Mouse (Mus musculus) heart, embryonic 14.5 days (tissue): ENCODE results near the gene Pdzd2. TPM values are rescaled to one million over a fixed set of nuclear protein-coding genes. Genes with fewer than 3 reads are reported as not detected.
A peak's percentile ranks its signal among the peaks of the same experiment; 100 is the strongest.

Experiments
- ATAC-seq: fragments of 200-750 bp; cut with Nextera tagmentation; 2 replicates; pipeline ENCODE4 v1.8.0; 2017; ENCODE audit warnings: low read depth, moderate TSS enrichment; ENCODE audit not compliant: insufficient number of reproducible peaks, insufficient read depth, low FRiP score
- H3K27ac ChIP-seq, 2 experiments: fragments of 200-500 bp in 1 of 2; fragments of 300-500 bp in 1 of 2; sonication (generic) in 1 of 2; replicated peaks in 1 of 2; 2 replicates each; pipeline ENCODE4 v1.5.1; 2012 to 2014; ENCODE audit warnings: low read depth in 2 of 2, low read length in 2 of 2, control low read depth in 1 of 2, mild to moderate bottlenecking in 1 of 2, mixed read lengths in 1 of 2; ENCODE audit not compliant: control insufficient read depth in 1 of 2, insufficient read depth in 1 of 2
- H3K27me3 ChIP-seq: fragments of 300-500 bp; sonication (generic); 2 replicates; pipeline ENCODE4 v1.6.1; 2014; ENCODE audit warnings: mild to moderate bottlenecking, low read length, control low read depth; ENCODE audit not compliant: control insufficient read depth, insufficient read depth
- H3K36me3 ChIP-seq: fragments of 300-500 bp; sonication (generic); 2 replicates; pipeline ENCODE4 v1.6.1; 2014; ENCODE audit warnings: mild to moderate bottlenecking, control low read depth, low read length, mixed read lengths; ENCODE audit not compliant: control insufficient read depth, insufficient read depth
- H3K4me1 ChIP-seq, 2 experiments: fragments of 200-500 bp in 1 of 2; fragments of 300-500 bp in 1 of 2; sonication (generic) in 1 of 2; 2 replicates each; pipeline ENCODE4 v1.6.1; 2012 to 2014; ENCODE audit warnings: low read length in 2 of 2, control low read depth in 1 of 2, mixed read lengths in 1 of 2; ENCODE audit not compliant: control insufficient read depth in 2 of 2, insufficient read depth in 2 of 2
- H3K4me2 ChIP-seq: fragments of 300-500 bp; sonication (generic); 2 replicates; pipeline ENCODE4 v1.6.1; 2014; ENCODE audit warnings: mild to moderate bottlenecking, low read length
- H3K4me3 ChIP-seq, 2 experiments: fragments of 200-500 bp in 1 of 2; fragments of 300-500 bp in 1 of 2; sonication (generic) in 1 of 2; 2 replicates each; pipeline ENCODE4 v1.5.1; 2012 to 2014; ENCODE audit warnings: low read length in 2 of 2, mild to moderate bottlenecking in 2 of 2, control low read depth in 1 of 2, low read depth in 1 of 2, moderate library complexity in 1 of 2; ENCODE audit not compliant: control insufficient read depth in 1 of 2, insufficient read depth in 1 of 2
- H3K9ac ChIP-seq: fragments of 300-500 bp; sonication (generic); 2 replicates; pipeline ENCODE4 v1.6.1; 2014; ENCODE audit warnings: mild to moderate bottlenecking, low read length
- H3K9me3 ChIP-seq: fragments of 300-500 bp; sonication (generic); 2 replicates; pipeline ENCODE4 v1.6.1; 2016; ENCODE audit warnings: low read length, control low read depth; ENCODE audit not compliant: control insufficient read depth
- WGBS: fragments of 180-500 bp; shearing (Covaris S2); extraction: QIAGEN DNeasy Blood & Tissue Kit; methylation state at CpG from one replicate; pipeline ENCODE4 v1.1.7; 2014; 5-methylcytosine and 5-hydroxymethylcytosine counted together
- polyA plus RNA-seq: library from polyadenylated mRNA; unstranded; fragments of >200 nt; fragmentation: Nextera tagmentation; extraction: Ambion mirVana; gene quantifications from 2 replicates; pipeline ENCODE4 v1.2.1, GENCODE M21; 2014

Pdzd2 gene
- polyA plus RNA-seq, 1 experiment from 2014 or later: 16.8 TPM

DNA sequence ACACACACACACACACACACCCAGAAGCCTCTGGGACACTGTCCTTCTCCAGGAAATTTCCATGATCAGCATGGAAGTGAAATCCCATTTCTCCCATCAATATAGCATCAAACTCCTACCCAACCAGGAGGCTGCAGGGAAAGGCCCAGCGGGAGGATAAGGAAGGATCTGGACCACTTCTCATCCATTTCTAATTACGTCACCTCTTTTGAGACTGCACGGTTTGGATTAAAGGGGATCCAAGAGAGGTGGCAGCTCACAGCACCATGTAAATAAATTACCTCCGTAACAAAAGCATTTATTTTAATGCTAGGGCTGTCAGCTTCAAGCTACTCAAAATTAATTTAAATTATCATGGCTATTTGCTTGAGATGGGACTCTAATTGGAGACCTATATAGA is 146.6 kb downstream of the Pdzd2 start:
- H3K4me1 ChIP-seq: peaks cover 4 to 12% of the 10 kb centered on the region in 2 experiments; a peak in 3 of 4 replicates
- H3K27ac ChIP-seq: no peak overlapping the region
- H3K9me3 ChIP-seq: no peaks in the 10 kb centered on the region
- no peak overlapping the region for H3K4me2 ChIP-seq
- H3K9ac ChIP-seq: no peak overlapping the region
- ATAC-seq: no peak
- WGBS: 70% methylated on average over 4 of the region's 4 CpGs
- H3K4me3 ChIP-seq: no peak overlapping the region
- no peaks in the 10 kb centered on the region for H3K27me3 ChIP-seq
- 0 out of 2 replicates have a peak, but pooled peaks cover 8% of the 10 kb centered on the region for H3K36me3 ChIP-seq

GRCm38 (mm10) chr15:12592628-12593027 is 147.1 kb downstream of the Pdzd2 start:
- Histone ChIP-seq H3K36me3 (0 out of 2 replicates have a peak, but pooled peaks cover 8% of the 10 kb centered on the region), H3K4me1 (peaks cover 4 to 12% of the 10 kb centered on the region in 2 experiments; a peak in 3 of 4 replicates), H3K4me3 (no peak overlapping the region), H3K9me3 (no peaks in the 10 kb centered on the region), H3K9ac (no peak overlapping the region), H3K4me2 (no peak overlapping the region), H3K27me3 (no peaks in the 10 kb centered on the region), H3K27ac (no peak overlapping the region)
- 30% methylated on average over 3 of the region's 3 CpGs for WGBS
- no peak for ATAC-seq

DNA sequence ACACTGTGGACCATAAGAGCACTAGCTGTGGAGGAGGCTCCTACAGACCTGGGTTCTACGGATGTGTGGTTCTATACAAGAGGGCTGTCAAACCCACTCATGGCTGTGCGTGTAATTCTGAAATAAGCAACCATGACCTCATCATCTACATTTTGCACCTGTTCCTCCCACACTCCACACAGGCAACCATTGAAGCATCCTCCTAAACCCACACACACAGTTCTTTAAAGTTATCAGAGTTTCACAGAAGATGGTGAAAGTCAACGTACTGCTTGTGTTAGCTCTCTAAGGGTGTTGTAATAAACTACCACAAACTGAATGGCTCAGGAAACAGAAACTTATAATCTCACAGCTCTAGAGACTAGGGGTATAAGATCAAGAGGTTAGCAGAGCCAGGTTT is 151.1 kb downstream of the Pdzd2 start:
- WGBS: 54% methylated on average over 3 of the region's 3 CpGs
- peaks cover 8% of the 10 kb centered on the region; the same call in 1 of the 2 replicates for H3K36me3 ChIP-seq
- ATAC-seq: no peak
- H3K4me2 ChIP-seq: no peak overlapping the region
- H3K4me1 ChIP-seq: peaks cover 4 to 12% of the 10 kb centered on the region in 2 experiments; a peak in 3 of 4 replicates
- H3K4me3 ChIP-seq: no peak overlapping the region
- peak overlapping the region; percentile 16 to 26; a peak in 2 of 4 replicates for H3K27ac ChIP-seq
- H3K27me3 ChIP-seq: no peaks in the 10 kb centered on the region
- H3K9ac ChIP-seq: no peak overlapping the region
- H3K9me3 ChIP-seq: no peaks in the 10 kb centered on the region

DNA sequence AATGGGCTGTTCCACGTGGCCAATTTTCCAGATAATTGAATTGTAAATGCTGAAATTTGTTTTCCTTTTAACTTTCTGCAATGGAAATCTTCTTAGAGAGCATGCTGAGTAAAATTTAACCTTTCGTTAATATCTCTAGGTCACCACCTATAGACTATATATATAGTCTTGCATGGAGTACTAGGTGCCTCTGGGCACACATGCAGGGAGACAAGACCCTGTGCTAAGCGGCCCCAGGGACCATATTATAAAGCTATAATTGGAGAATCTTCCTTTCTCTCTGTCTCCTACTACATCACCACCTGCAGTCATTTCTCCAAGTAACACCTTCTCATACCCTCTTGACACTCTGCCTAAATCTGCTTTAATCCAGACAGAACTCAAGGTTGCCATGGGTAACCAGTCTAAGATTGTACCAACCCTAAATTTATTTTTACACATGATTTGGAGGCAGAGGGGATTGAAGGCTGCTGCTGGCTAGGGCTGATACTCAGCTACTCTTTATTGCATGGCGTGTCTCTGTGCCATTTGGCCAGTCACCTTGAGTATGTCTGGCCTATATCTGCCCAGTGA is 152.8 kb downstream of the Pdzd2 start:
- no peak for ATAC-seq
- no peaks in the 10 kb centered on the region for H3K27me3 ChIP-seq

DNA sequence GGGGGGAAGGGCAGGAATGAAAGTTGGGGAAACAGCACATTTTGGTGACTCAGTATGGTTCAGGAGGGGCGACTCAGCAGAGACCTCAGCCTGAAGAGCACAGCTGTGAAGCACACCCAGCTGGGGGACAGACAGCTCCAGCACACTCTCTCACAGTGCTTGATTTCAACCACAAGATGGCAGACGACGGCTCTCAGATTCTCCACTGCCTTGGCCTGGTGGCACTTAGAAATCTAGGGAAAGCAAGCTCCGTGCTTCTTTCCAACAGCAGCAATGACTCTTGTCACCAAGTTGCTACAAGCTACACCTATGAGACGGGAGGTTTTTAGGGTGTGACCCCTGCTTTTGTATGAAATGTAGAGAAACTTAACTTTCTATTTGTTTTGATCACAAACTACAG is 153.6 kb downstream of the Pdzd2 start:
- H3K36me3 ChIP-seq: no peaks in the 10 kb centered on the region; the same call in 1 of the 2 replicates
- peak; percentile 74; the same call in 1 of the 2 replicates for ATAC-seq
- H3K9me3 ChIP-seq: no peaks in the 10 kb centered on the region
- no peaks in the 10 kb centered on the region for H3K27me3 ChIP-seq
- H3K4me3 ChIP-seq: no peak overlapping the region
- WGBS: 2% methylated on average over 5 of the region's 5 CpGs
- no peak overlapping the region for H3K9ac ChIP-seq
- H3K4me1 ChIP-seq: peaks cover 4 to 12% of the 10 kb centered on the region in 2 experiments; a peak in 3 of 4 replicates
- no peak overlapping the region for H3K27ac ChIP-seq
- H3K4me2 ChIP-seq: no peak overlapping the region

More for the DNA sequence above, 152.8 kb downstream of the Pdzd2 start:
- Histone ChIP-seq H3K9me3 (no peaks in the 10 kb centered on the region), H3K27ac (no peak overlapping the region), H3K9ac (no peak overlapping the region), H3K4me2 (no peak overlapping the region), H3K4me1 (peaks cover 4 to 12% of the 10 kb centered on the region in 2 experiments; a peak in 3 of 4 replicates), H3K36me3 (peaks cover 8% of the 10 kb centered on the region; the same call in 1 of the 2 replicates), H3K4me3 (no peak overlapping the region)
- WGBS: 77% methylated on average over 4 of the region's 4 CpGs

GRCm38 (mm10) chr15:12583051-12583450 is 156.7 kb downstream of the Pdzd2 start:
- no peak overlapping the region for H3K4me2 ChIP-seq
- no peak overlapping the region for H3K27ac ChIP-seq
- H3K9ac ChIP-seq: no peak overlapping the region
- 86% methylated on average over 3 of the region's 3 CpGs for WGBS
- no peak overlapping the region for H3K4me3 ChIP-seq
- no peaks in the 10 kb centered on the region; the same call in 1 of the 2 replicates for H3K36me3 ChIP-seq
- no peaks in the 10 kb centered on the region for H3K27me3 ChIP-seq
- no peak for ATAC-seq
- no peaks in the 10 kb centered on the region for H3K4me1 ChIP-seq
- no peaks in the 10 kb centered on the region for H3K9me3 ChIP-seq

DNA sequence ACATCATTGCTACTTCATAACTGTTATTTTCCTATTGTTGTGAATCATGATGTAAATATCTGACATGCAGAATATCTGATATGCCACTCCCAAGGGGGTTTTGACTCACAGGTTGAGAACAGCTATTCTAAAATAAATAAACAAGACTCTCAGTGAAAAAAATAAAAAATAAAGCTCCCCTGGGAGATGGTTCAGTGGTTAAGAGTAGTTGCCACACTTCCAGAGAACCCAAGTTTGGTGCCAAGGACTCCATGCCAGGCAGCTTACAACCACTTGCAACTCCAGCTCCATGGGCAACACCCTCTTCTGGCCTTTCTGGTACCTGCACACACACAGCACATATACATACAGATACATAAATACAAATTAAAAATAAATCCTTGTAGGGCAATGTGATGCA is 157.3 kb downstream of the Pdzd2 start:
- H3K27ac ChIP-seq: no peak overlapping the region
- no peaks in the 10 kb centered on the region; the same call in 1 of the 2 replicates for H3K36me3 ChIP-seq
- H3K4me2 ChIP-seq: no peak overlapping the region
- peaks cover 0 to 1% of the 10 kb centered on the region in 2 experiments; a peak in 1 of 4 replicates for H3K4me1 ChIP-seq
- H3K4me3 ChIP-seq: no peak overlapping the region
- no peak overlapping the region for H3K9ac ChIP-seq
- no peaks in the 10 kb centered on the region for H3K9me3 ChIP-seq
- no peak for ATAC-seq
- no peaks in the 10 kb centered on the region for H3K27me3 ChIP-seq
